Mouse (Mus musculus) midbrain, embryonic 15.5 days (tissue): ENCODE measurements around the gene Sp110. TPM values are rescaled to one million over a fixed set of nuclear protein-coding genes. Genes with fewer than 3 reads are reported as not detected.
"Not testable (repeated sequence)": the region's sequence is repeated elsewhere in the genome, so short reads cannot be mapped to it uniquely, and the experiment has no call there.

Experiments used
- ATAC-seq: fragments of 200-750 bp; cut with Nextera tagmentation; replicated peaks from 2 replicates; pipeline ENCODE4 v1.8.0; 2017; ENCODE audit warnings: moderate TSS enrichment
- H3K27ac ChIP-seq: fragments of 300-500 bp; sonication (generic); 2 replicates; pipeline ENCODE4 v1.5.1; 2015; ENCODE audit warnings: mild to moderate bottlenecking, inconsistent platforms
- H3K27me3 ChIP-seq: fragments of 300-500 bp; sonication (generic); replicated peaks from 2 replicates; pipeline ENCODE4 v1.6.1; 2015; ENCODE audit warnings: inconsistent platforms
- H3K36me3 ChIP-seq: fragments of 300-500 bp; sonication (generic); replicated peaks from 2 replicates; pipeline ENCODE4 v1.6.1; 2015; ENCODE audit warnings: inconsistent platforms
- H3K4me1 ChIP-seq: fragments of 300-500 bp; sonication (generic); 2 replicates; pipeline ENCODE4 v1.6.1; 2015; ENCODE audit warnings: inconsistent platforms
- H3K4me2 ChIP-seq: fragments of 300-500 bp; sonication (generic); 2 replicates; pipeline ENCODE4 v1.6.1; 2015; ENCODE audit warnings: inconsistent platforms, mild to moderate bottlenecking, moderate library complexity
- H3K4me3 ChIP-seq: fragments of 300-500 bp; sonication (generic); 2 replicates; pipeline ENCODE4 v1.5.1; 2015; ENCODE audit warnings: mild to moderate bottlenecking, inconsistent platforms
- H3K9ac ChIP-seq: fragments of 300-500 bp; sonication (generic); 2 replicates; pipeline ENCODE4 v1.6.1; 2015; ENCODE audit warnings: mild to moderate bottlenecking, inconsistent platforms
- H3K9me3 ChIP-seq: fragments of 300-500 bp; sonication (generic); 2 replicates; pipeline ENCODE4 v1.6.1; 2016; ENCODE audit warnings: inconsistent platforms
- WGBS: fragments of 180-500 bp; shearing (Covaris S2); methylation state at CpG from one replicate; pipeline ENCODE4 v1.1.7; 2015; ENCODE audit warnings: mixed read lengths; 5-methylcytosine and 5-hydroxymethylcytosine counted together
- polyA plus RNA-seq: library from polyadenylated mRNA; unstranded; fragments of >200 nt; fragmentation: Nextera tagmentation; extraction: Ambion mirVana; gene quantifications from 2 replicates; pipeline ENCODE4 v1.2.1, GENCODE M21; 2015

Gene Sp110
- polyA plus RNA-seq: 0.56 and 0.91 TPM in 2 replicates

GRCm38 (mm10) chr1:85598271-85599012 is at the start of gene Sp110:
Gene Sp110 (minus strand): TSS chr1:85598817.
- not testable (repeated sequence) for ATAC-seq, H3K4me3 ChIP-seq, H3K4me2 ChIP-seq, H3K27me3 ChIP-seq, H3K9me3 ChIP-seq, H3K4me1 ChIP-seq, H3K9ac ChIP-seq, H3K36me3 ChIP-seq, H3K27ac ChIP-seq
- WGBS: 78% methylated on average over 17 of the region's 17 CpGs

GRCm38 (mm10) chr1:85638144-85638543 is 39.5 kb upstream of the Sp110 start:
- H3K4me3 ChIP-seq, H3K27ac ChIP-seq, H3K4me2 ChIP-seq, H3K9ac ChIP-seq, H3K36me3 ChIP-seq, H3K4me1 ChIP-seq, H3K9me3 ChIP-seq, ATAC-seq, H3K27me3 ChIP-seq: not testable (repeated sequence)
- 76% methylated on average over 4 of the region's 4 CpGs for WGBS

- H3K4me1 ChIP-seq, H3K4me2 ChIP-seq, H3K27me3 ChIP-seq, ATAC-seq, H3K36me3 ChIP-seq, H3K9me3 ChIP-seq, H3K9ac ChIP-seq, H3K4me3 ChIP-seq, H3K27ac ChIP-seq: not testable (repeated sequence)
- 59% methylated on average over 3 of the region's 3 CpGs for WGBS
These were observed 38.3 kb upstream of the Sp110 start for GRCm38 (mm10) chr1:85636936-85637335.

GRCm38 (mm10) chr1:85618689-85619088 is 20.1 kb upstream of the Sp110 start:
- not testable (repeated sequence) for ATAC-seq

GRCm38 (mm10) chr1:85617161-85617560 is 18.5 kb upstream of the Sp110 start:
- not testable (repeated sequence) for H3K4me3 ChIP-seq, H3K4me2 ChIP-seq, H3K9me3 ChIP-seq, H3K9ac ChIP-seq, H3K4me1 ChIP-seq, H3K36me3 ChIP-seq, ATAC-seq, H3K27ac ChIP-seq, H3K27me3 ChIP-seq
- WGBS: 60% methylated on average over 4 of the region's 5 CpGs

More at GRCm38 (mm10) chr1:85618689-85619088, 20.1 kb upstream of the Sp110 start:
- H3K4me2 ChIP-seq, H3K9ac ChIP-seq, H3K27me3 ChIP-seq, H3K36me3 ChIP-seq, H3K4me1 ChIP-seq, H3K4me3 ChIP-seq, H3K9me3 ChIP-seq, H3K27ac ChIP-seq: not testable (repeated sequence)
- WGBS: 68% methylated on average over 1 of the region's 1 CpGs

- H3K4me1 ChIP-seq, ATAC-seq, H3K27me3 ChIP-seq, H3K9me3 ChIP-seq, H3K36me3 ChIP-seq, H3K4me2 ChIP-seq, H3K4me3 ChIP-seq, H3K9ac ChIP-seq, H3K27ac ChIP-seq: not testable (repeated sequence)
- 65% methylated on average over 3 of the region's 3 CpGs for WGBS
These were observed 17.2 kb upstream of the Sp110 start for GRCm38 (mm10) chr1:85615819-85616218.

GRCm38 (mm10) chr1:85615096-85615495 is 16.5 kb upstream of the Sp110 start:
- not testable (repeated sequence) for H3K4me1 ChIP-seq, H3K27me3 ChIP-seq, H3K27ac ChIP-seq, H3K9me3 ChIP-seq, H3K4me3 ChIP-seq, H3K9ac ChIP-seq, ATAC-seq, H3K4me2 ChIP-seq, H3K36me3 ChIP-seq
- WGBS: 90% methylated on average over 3 of the region's 3 CpGs

GRCm38 (mm10) chr1:85610581-85610980 is 12.0 kb upstream of the Sp110 start:
- not testable (repeated sequence) for H3K4me3 ChIP-seq, H3K4me2 ChIP-seq, H3K36me3 ChIP-seq, H3K9me3 ChIP-seq, H3K9ac ChIP-seq, ATAC-seq, H3K4me1 ChIP-seq, H3K27ac ChIP-seq, H3K27me3 ChIP-seq
- no CpG with 5 or more reads among the region's 4 CpGs for WGBS

- ATAC-seq, H3K9ac ChIP-seq, H3K36me3 ChIP-seq, H3K9me3 ChIP-seq, H3K4me1 ChIP-seq, H3K27ac ChIP-seq, H3K27me3 ChIP-seq, H3K4me2 ChIP-seq, H3K4me3 ChIP-seq: not testable (repeated sequence)
- 73% methylated on average over 4 of the region's 4 CpGs for WGBS
These were observed 9.7 kb upstream of the Sp110 start for GRCm38 (mm10) chr1:85608361-85608760.

- H3K4me2 ChIP-seq, H3K36me3 ChIP-seq, H3K27me3 ChIP-seq, ATAC-seq, H3K9me3 ChIP-seq, H3K9ac ChIP-seq, H3K27ac ChIP-seq, H3K4me1 ChIP-seq, H3K4me3 ChIP-seq: not testable (repeated sequence)
- WGBS: 83% methylated on average over 1 of the region's 1 CpGs
These were observed 5.7 kb upstream of the Sp110 start for GRCm38 (mm10) chr1:85604341-85604740.

GRCm38 (mm10) chr1:85600794-85601193 is 2.2 kb upstream of the Sp110 start:
- H3K9ac ChIP-seq, H3K4me3 ChIP-seq, H3K27me3 ChIP-seq, H3K9me3 ChIP-seq, H3K27ac ChIP-seq, H3K36me3 ChIP-seq, ATAC-seq, H3K4me1 ChIP-seq, H3K4me2 ChIP-seq: not testable (repeated sequence)
- 54% methylated on average over 4 of the region's 4 CpGs for WGBS

GRCm38 (mm10) chr1:85600078-85600477 is 1.5 kb upstream of the Sp110 start, which contains the start of gene Sp140:
Gene Sp140 (plus strand): TSS chr1:85600378.
- not testable (repeated sequence) for H3K36me3 ChIP-seq, ATAC-seq, H3K9ac ChIP-seq, H3K4me2 ChIP-seq, H3K27ac ChIP-seq, H3K4me1 ChIP-seq, H3K9me3 ChIP-seq, H3K4me3 ChIP-seq, H3K27me3 ChIP-seq
- WGBS: 79% methylated on average over 2 of the region's 5 CpGs

- H3K4me2 ChIP-seq, H3K4me3 ChIP-seq, H3K27me3 ChIP-seq, H3K36me3 ChIP-seq, H3K9me3 ChIP-seq, H3K4me1 ChIP-seq, H3K9ac ChIP-seq, H3K27ac ChIP-seq, ATAC-seq: not testable (repeated sequence)
- 85% methylated on average over 8 of the region's 8 CpGs for WGBS
These were observed 6.1 kb downstream of the Sp110 start for GRCm38 (mm10) chr1:85592526-85592925.
